Mouse (Mus musculus): Measurements from ENCODE around the gene Cdc14b.

- TF ChIP-seq CTCF (IDR thresholded peaks at IDR 0.05; ENCODE audit: low read depth) (no peak), EP300 (IDR thresholded peaks at IDR 0.05; ENCODE audit: low read depth) (no peak)
These were observed 37.4 kb downstream of the Cdc14b start for GRCm38 (mm10) chr13:64237681-64238157.
